Mouse (Mus musculus) lung, adult 2 months (tissue): ENCODE measurements at regions not wholly inside any gene's neighbourhood (a gene's known extent, or its start where the extent isn't known, plus 50 kb on each side); places are given as distances from the start of the nearest gene placed in this dataset.

Experiments used
- DNase-seq: peaks from one replicate; pipeline ENCODE4 v3.0.0; 2022
- H3K4me1 ChIP-seq: fragments of 200-500 bp; 2 replicates; pipeline ENCODE4 v1.6.1; 2011; ENCODE audit warnings: low read length; ENCODE audit not compliant: control insufficient read depth, insufficient read depth
- H3K4me3 ChIP-seq: fragments of 200-500 bp; replicated peaks from 2 replicates; pipeline ENCODE3; 2011; ENCODE audit warnings: low read depth, mild to moderate bottlenecking, control low read depth, low read length; ENCODE audit errors: extremely low read depth
- CTCF ChIP-seq: fragments of 200-500 bp; IDR thresholded peaks from 2 replicates; pipeline ENCODE4 v1.5.1; 2011; ENCODE audit warnings: mild to moderate bottlenecking, low read length, control low read depth; ENCODE audit not compliant: insufficient read depth
- POLR2A ChIP-seq: fragments of 200-500 bp; IDR thresholded peaks from 2 replicates; pipeline ENCODE4 v1.6.1; 2011; ENCODE audit warnings: low read depth, mild to moderate bottlenecking, control low read depth, low read length, borderline replicate concordance; ENCODE audit errors: extremely low read depth
- WGBS: fragments of 180-500 bp; shearing (Covaris S2); methylation state at CpG from one replicate; pipeline ENCODE4 v1.1.7; 2018; 5-methylcytosine and 5-hydroxymethylcytosine counted together

DNA sequence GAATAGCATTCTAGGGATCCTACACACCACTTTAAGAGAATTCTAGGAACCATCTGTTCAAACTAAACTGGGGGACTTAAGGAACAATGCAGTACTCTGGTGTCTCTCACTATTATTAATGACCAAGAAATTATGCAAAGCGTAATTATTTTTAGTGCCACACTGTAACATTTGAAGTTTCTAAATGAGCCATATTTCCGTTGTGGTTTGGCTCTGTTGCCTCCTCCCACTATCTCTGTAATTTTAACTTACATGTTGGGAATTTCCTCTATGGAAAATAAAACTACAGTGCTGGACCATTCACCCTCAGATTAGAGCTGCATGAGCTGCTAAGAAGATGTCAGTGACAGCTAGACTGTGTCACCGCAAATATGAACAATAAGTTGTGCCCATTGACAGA, 72.0 kb upstream of the Klf6 start:
- TF ChIP-seq POLR2A, result no peak
- TF ChIP-seq CTCF, result no peak
- WGBS, result 67% methylated on average over 3 of the region's 3 CpGs
- Histone ChIP-seq H3K4me3 (no peak overlapping the region), H3K4me1 (no peaks in the 10 kb centered on the region)
- no peak for DNase-seq

DNA sequence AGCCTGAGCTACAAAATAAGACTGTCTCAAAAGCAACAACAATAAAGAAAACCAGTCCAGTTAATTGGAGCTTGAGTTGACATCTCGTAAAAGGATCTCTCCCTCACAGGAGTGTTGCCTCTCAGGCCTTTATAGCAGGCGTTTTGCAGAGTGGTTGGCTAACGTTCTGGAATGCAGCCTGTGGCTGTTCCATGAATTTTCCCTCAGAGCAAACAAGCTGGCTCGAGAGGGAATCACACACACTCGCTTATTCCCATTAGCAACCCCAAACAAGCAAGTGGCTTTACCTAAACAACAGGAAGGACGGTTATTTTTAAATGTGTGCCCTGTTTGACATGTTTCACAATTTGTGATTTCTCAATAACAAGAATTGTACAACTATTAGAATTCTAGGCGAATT, 59.2 kb upstream of the Klf6 start:
- Histone ChIP-seq H3K4me1 (peaks cover 16% of the 10 kb centered on the region), H3K4me3 (no peak overlapping the region)
- 35% methylated on average over 7 of the region's 7 CpGs for WGBS
- TF ChIP-seq POLR2A (no peak), CTCF (no peak)
- peak; percentile 51 for DNase-seq

DNA sequence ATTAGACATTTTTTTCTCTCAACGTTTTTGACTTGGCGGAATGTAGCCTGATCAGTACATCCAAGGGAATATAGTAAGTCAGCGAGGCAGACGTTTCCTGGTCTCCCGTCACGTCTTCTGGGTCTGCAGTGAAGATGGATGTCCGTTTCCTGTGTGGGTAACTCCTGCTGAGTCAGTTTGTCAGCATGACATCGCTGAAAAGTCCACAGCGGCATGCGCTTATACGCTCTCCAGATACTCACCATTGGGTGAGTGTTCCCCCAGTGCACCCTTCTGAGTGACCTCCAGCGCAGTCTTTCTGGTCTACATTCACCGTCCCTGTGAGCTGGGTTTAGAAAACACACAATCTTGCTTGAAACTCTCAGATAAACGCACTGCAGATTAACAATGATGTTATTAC, 58.5 kb upstream of the Klf6 start:
- DNase-seq, result no peak
- TF ChIP-seq POLR2A (no peak; the same call in 1 of the 2 replicates), CTCF (no peak)
- Histone ChIP-seq H3K4me3 (no peak overlapping the region), H3K4me1 (peaks cover 16% of the 10 kb centered on the region)
- WGBS, result 24% methylated on average over 14 of the region's 14 CpGs

DNA sequence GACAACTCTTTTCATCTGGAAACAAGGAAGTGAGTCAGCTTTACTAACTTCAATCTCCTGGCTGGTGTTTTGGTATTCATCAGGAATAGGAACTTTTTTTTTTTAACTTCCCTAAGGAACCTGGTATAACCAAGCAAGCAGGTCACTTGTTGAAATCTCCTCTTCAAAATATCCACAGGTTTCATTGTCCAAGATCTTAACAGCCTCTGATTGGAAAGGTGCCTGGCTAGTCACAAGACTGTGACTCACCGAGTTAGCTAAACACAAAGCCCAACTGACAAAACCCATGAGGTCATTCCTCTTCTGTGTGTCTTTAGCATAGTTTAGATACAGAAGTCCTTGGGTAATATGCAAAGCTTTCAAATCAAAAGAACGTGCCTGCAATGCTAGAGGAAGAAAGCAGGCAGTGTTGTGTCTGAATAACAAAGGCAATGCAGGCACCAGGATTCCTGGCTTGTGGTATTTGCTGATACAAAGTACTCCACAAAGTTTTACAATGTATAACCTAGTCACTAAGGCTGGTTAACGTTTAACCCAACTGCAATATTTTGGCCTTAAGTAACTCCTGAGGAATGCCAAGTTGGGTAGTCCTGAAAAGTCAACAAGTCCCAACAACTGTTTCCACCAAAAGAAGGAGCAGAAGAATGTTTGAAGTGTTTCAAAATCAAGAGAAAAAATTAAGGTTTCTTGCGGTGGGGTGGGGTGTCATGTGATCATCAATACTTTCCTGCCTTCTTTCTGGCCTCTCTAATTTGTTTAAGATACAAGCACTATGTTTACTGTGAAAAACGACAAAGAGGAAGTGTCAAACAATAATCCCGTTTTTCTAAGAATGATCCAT, 57.5 kb upstream of the Klf6 start:
- peak; percentile 78 for DNase-seq
- H3K4me3 ChIP-seq, result no peak overlapping the region
- WGBS, result 7% methylated on average over 6 of the region's 6 CpGs
- TF ChIP-seq POLR2A (no peak), CTCF (no peak)
- peaks cover 16% of the 10 kb centered on the region for H3K4me1 ChIP-seq

DNA sequence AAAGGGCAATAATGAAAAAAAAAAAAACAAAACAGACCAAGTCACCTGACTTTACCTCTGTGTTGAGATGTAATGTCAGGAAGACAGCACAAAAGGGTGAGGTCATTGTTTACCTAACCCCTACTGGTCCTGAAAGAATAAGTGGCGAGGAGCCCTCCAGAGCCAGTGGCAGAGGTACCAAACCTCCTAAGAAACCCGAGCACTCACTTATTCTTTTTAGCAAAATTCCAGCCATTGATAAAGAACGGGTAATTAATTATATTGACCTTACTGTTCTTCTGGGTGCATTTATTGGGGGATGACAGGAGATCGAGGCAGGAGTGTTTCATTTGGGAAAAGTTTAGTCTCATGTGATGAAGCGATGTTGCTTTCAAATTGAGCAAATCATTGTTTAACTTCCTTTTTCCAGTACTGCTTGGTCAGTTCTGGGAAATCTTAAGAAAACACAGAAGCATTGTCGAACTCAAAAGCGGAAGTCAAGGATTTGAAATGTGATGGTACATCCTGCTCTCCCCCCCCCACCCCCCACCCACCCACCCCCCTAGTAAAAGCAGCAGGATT, 56.8 kb upstream of the Klf6 start:
- Histone ChIP-seq H3K4me3 (peak overlapping the region; percentile 9), H3K4me1 (peaks cover 16% of the 10 kb centered on the region)
- WGBS, result 18% methylated on average over 7 of the region's 7 CpGs
- TF ChIP-seq CTCF (no peak), POLR2A (no peak)
- DNase-seq, result no peak

DNA sequence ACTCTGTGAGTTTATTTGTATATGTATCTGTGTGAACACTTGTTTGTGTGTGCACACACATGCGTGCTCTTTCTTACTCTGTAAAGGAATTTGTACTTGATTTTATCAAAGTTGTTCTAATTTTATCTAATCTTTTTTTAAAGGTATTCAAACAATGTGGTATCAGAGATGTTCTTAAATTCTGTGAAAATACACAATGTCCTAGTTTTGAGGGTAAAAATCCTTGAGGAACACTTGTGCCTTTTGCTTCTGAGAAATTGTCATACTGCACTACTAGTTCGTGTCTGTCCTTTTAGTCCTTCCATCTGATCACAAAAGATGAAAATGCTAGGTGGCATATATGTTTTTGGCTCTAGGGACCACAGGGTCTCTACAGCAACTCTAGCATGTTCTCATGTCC, 52.9 kb upstream of the Klf6 start:
- DNase-seq, result no peak
- no peak for TF ChIP-seq POLR2A
- TF ChIP-seq CTCF, result no peak
- 64% methylated on average over 2 of the region's 2 CpGs for WGBS
- Histone ChIP-seq H3K4me1 (peaks cover 8% of the 10 kb centered on the region; the same call in 1 of the 2 replicates), H3K4me3 (no peak overlapping the region)
